Mouse (Mus musculus) kidney, postnatal 4 days (tissue): ENCODE data around the gene Siglecg.
A peak's percentile ranks its signal among the peaks of the same experiment; 100 is the strongest.

Experiments used
- DNase-seq, 2 experiments: peaks; one replicate each; pipeline ENCODE4 v3.0.0; 2021; ENCODE audit warnings: mixed read lengths in 2 of 2

Siglecg gene

GRCm38 (mm10) chr7:43408131-43408553 is at the start of gene Siglecg:
Gene Siglecg (plus strand): TSS chr7:43408204.
- DNase-seq, result no peak

- no peak for DNase-seq
Observed at GRCm38 (mm10) chr7:43358556-43358955, 49.4 kb upstream of the Siglecg start.

GRCm38 (mm10) chr7:43361442-43361841 is 46.6 kb upstream of the Siglecg start:
- DNase-seq, result no peak

- no peak for DNase-seq
Observed at GRCm38 (mm10) chr7:43362021-43362420, 46.0 kb upstream of the Siglecg start.

GRCm38 (mm10) chr7:43378226-43378625 is 29.8 kb upstream of the Siglecg start:
- peak; percentile 46 to 59 for DNase-seq

GRCm38 (mm10) chr7:43392349-43393121 is 15.5 kb upstream of the Siglecg start:
- no peak for DNase-seq

GRCm38 (mm10) chr7:43399501-43399900 is 8.5 kb upstream of the Siglecg start:
- no peak for DNase-seq

- DNase-seq, result no peak
Observed at GRCm38 (mm10) chr7:43402718-43403117, 5.3 kb upstream of the Siglecg start.

GRCm38 (mm10) chr7:43407573-43407972 is 431 bp upstream of the Siglecg start:
- no peak for DNase-seq

- DNase-seq, result no peak
Observed at GRCm38 (mm10) chr7:43409084-43409483, 1.1 kb downstream of the Siglecg start.

- peak in 1 of 2 experiments; percentile 9 for DNase-seq
Observed at GRCm38 (mm10) chr7:43411724-43412123, 3.7 kb downstream of the Siglecg start.

- no peak for DNase-seq
Observed at GRCm38 (mm10) chr7:43417298-43417697, 9.3 kb downstream of the Siglecg start.

- DNase-seq, result peak; percentile 93 to 94
Observed at GRCm38 (mm10) chr7:43422995-43423617, 15.1 kb downstream of the Siglecg start.

- no peak for DNase-seq
Observed at GRCm38 (mm10) chr7:43423991-43424625, 16.1 kb downstream of the Siglecg start.

GRCm38 (mm10) chr7:43427406-43427805 is 19.4 kb downstream of the Siglecg start, which contains the start of gene Lim2:
Gene Lim2 (plus strand): TSS chr7:43427670.
- no peak for DNase-seq

- no peak for DNase-seq
Observed at GRCm38 (mm10) chr7:43429500-43429899, 21.5 kb downstream of the Siglecg start.

- DNase-seq, result no peak
Observed at GRCm38 (mm10) chr7:43432891-43433290, 24.9 kb downstream of the Siglecg start.

- no peak for DNase-seq
Observed at GRCm38 (mm10) chr7:43434676-43435075, 26.7 kb downstream of the Siglecg start.

- DNase-seq, result no peak
Observed at GRCm38 (mm10) chr7:43436341-43437255, 28.6 kb downstream of the Siglecg start, which contains the start of gene Nkg7. Gene Nkg7 (plus strand): TSS chr7:43437073.

GRCm38 (mm10) chr7:43438611-43439010 is 30.6 kb downstream of the Siglecg start:
- DNase-seq, result no peak

- DNase-seq, result no peak
Observed at GRCm38 (mm10) chr7:43440482-43440881, 32.5 kb downstream of the Siglecg start, which contains the start of gene Cldnd2. Gene Cldnd2 (plus strand): TSS chr7:43440782.

- DNase-seq, result no peak
Observed at GRCm38 (mm10) chr7:43441071-43441470, 33.1 kb downstream of the Siglecg start.
